Mouse (Mus musculus) liver, adult 2 months (tissue): ENCODE measurements around the gene Dhdds. TPM values are rescaled to one million over a fixed set of nuclear protein-coding genes. Genes with fewer than 3 reads are reported as not detected.

Experiments
- DNase-seq: peaks from one replicate; pipeline ENCODE4 v3.0.0-alpha.2; 2011; ENCODE audit warnings: low read depth, low spot score; ENCODE audit errors: extremely low read depth
- H3K27ac ChIP-seq: fragments of 200-500 bp; replicated peaks from 2 replicates; pipeline ENCODE4 v1.5.1; 2012; ENCODE audit warnings: low read depth, mild to moderate bottlenecking, control low read depth, inconsistent platforms, low read length; ENCODE audit not compliant: insufficient read depth
- H3K27me3 ChIP-seq: fragments of 200-500 bp; 2 replicates; pipeline ENCODE4 v1.6.1; 2012; ENCODE audit warnings: mild to moderate bottlenecking, moderate library complexity, low read length, inconsistent platforms; ENCODE audit not compliant: control insufficient read depth, insufficient read depth
- H3K36me3 ChIP-seq: fragments of 200-500 bp; 2 replicates; pipeline ENCODE4 v1.6.1; 2012; ENCODE audit warnings: low read length, inconsistent platforms; ENCODE audit not compliant: control insufficient read depth, insufficient read depth
- H3K4me1 ChIP-seq: fragments of 200-500 bp; 2 replicates; pipeline ENCODE4 v1.6.1; 2011; ENCODE audit warnings: low read length; ENCODE audit not compliant: control insufficient read depth, insufficient read depth
- H3K4me3 ChIP-seq: fragments of 200-500 bp; 2 replicates; pipeline ENCODE4 v1.5.1; 2011; ENCODE audit warnings: low read depth, mild to moderate bottlenecking, control low read depth, low read length, moderate library complexity; ENCODE audit not compliant: insufficient read depth
- H3K79me2 ChIP-seq: fragments of 200-500 bp; 2 replicates; pipeline ENCODE4 v1.6.1; 2012; ENCODE audit warnings: inconsistent platforms, mild to moderate bottlenecking, low read length, moderate library complexity; ENCODE audit not compliant: control insufficient read depth, insufficient read depth
- H3K9ac ChIP-seq: fragments of 200-500 bp; 2 replicates; pipeline ENCODE4 v1.6.1; 2012; ENCODE audit warnings: low read depth, mild to moderate bottlenecking, control low read depth, inconsistent platforms, low read length
- CTCF ChIP-seq: fragments of 200-500 bp; IDR thresholded peaks from 2 replicates; pipeline ENCODE4 v1.5.1; 2011; ENCODE audit warnings: low read depth, low read length, control low read depth
- POLR2A ChIP-seq: fragments of 200-500 bp; IDR thresholded peaks from 2 replicates; pipeline ENCODE4 v1.6.1; 2011; ENCODE audit warnings: low read length, control low read depth; ENCODE audit not compliant: insufficient read depth; ENCODE audit errors: extremely low read depth
- WGBS: fragments of 180-500 bp; shearing (Covaris S2); methylation state at CpG from one replicate; pipeline ENCODE4 v1.1.7; 2018; 5-methylcytosine and 5-hydroxymethylcytosine counted together
- polyA plus RNA-seq: library from polyadenylated mRNA; depleted of rRNA; stranded (reverse); fragments of >200 nt; gene quantifications from 2 replicates; pipeline ENCODE4 v1.2.3, GENCODE M21; 2012
- total RNA-seq: library from RNA; depleted of rRNA; stranded (reverse); fragments of >200 nt; gene quantifications from 2 replicates; pipeline ENCODE4 v1.2.3, GENCODE M21; 2014

Dhdds gene
- total and polyA plus RNA-seq, 2 experiments = 14.0 to 21.3 TPM

GRCm38 (mm10) chr4:134025802-134026201, 25.1 kb upstream of the Dhdds start:
- Histone ChIP-seq H3K27ac (no peak overlapping the region), H3K9ac (no peak overlapping the region), H3K4me3 (no peak overlapping the region), H3K27me3 (no peaks in the 10 kb centered on the region), H3K36me3 (no peaks in the 10 kb centered on the region), H3K4me1 (no peaks in the 10 kb centered on the region), H3K79me2 (no peaks in the 10 kb centered on the region)
- TF ChIP-seq CTCF (no peak), POLR2A (no peak)
- DNase-seq = no peak
- WGBS = 70% methylated on average over 9 of the region's 9 CpGs

GRCm38 (mm10) chr4:134020621-134021020, 19.9 kb upstream of the Dhdds start:
- TF ChIP-seq POLR2A = no peak
- peak; percentile 41 for TF ChIP-seq CTCF
- Histone ChIP-seq H3K4me1 (no peaks in the 10 kb centered on the region), H3K27me3 (peaks cover 28% of the 10 kb centered on the region), H3K4me3 (no peak overlapping the region), H3K9ac (no peak overlapping the region), H3K27ac (no peak overlapping the region), H3K79me2 (no peaks in the 10 kb centered on the region), H3K36me3 (no peaks in the 10 kb centered on the region)
- peak; percentile 29 for DNase-seq
- WGBS = 4% methylated on average over 11 of the region's 11 CpGs

DNA sequence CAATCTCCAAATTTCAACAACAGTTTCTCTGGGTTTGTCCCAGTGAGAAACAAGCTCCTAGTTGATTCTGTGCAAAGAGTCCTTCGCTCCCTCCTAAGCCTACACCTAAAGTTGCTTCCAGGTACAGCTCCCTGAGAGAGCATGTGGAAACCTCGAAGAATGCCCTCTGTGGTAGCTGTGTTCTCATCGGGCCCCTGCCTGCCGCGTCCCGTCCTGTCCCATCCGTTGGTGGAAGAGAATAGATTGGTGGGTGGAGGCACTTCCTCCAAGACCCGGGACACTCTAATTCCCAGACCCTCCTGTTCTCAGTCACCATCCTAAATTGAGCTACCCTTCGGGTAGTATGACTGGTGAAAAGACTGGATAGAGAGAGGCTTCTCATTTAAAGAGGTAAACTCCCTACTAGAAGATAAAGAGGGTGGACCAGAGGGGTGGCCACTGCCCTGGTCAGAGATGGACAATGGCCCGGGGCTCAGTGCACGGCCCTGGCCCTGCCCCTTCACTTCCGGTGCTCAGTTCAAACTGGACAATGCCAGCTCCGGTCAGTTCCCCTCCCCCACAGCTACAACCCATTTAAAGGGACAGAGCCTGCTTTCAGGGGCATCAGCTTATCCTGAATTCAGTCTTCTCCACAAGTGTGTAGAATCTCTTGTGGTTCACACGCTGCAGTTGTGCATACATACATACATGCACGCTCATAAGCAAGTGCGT, 19.1 kb upstream of the Dhdds start:
- no peak overlapping the region for H3K4me3 ChIP-seq
- H3K27ac ChIP-seq = no peak overlapping the region
- TF ChIP-seq CTCF = no peak
- TF ChIP-seq POLR2A = no peak
- no peak overlapping the region for H3K9ac ChIP-seq
- H3K27me3 ChIP-seq = peaks cover 28% of the 10 kb centered on the region
- H3K4me1 ChIP-seq = no peaks in the 10 kb centered on the region
- WGBS = 5% methylated on average over 16 of the region's 16 CpGs
- H3K79me2 ChIP-seq = no peaks in the 10 kb centered on the region
- no peak for DNase-seq
- no peaks in the 10 kb centered on the region for H3K36me3 ChIP-seq

GRCm38 (mm10) chr4:134019210-134019609, 18.5 kb upstream of the Dhdds start:
- Histone ChIP-seq H3K4me1 (no peaks in the 10 kb centered on the region), H3K36me3 (no peaks in the 10 kb centered on the region), H3K27me3 (peaks cover 28% of the 10 kb centered on the region), H3K9ac (no peak overlapping the region), H3K4me3 (no peak overlapping the region), H3K79me2 (no peaks in the 10 kb centered on the region), H3K27ac (no peak overlapping the region)
- WGBS = 1% methylated on average over 9 of the region's 10 CpGs
- DNase-seq = no peak
- TF ChIP-seq POLR2A = no peak
- no peak for TF ChIP-seq CTCF

- DNase-seq = no peak
- Histone ChIP-seq H3K27ac (no peak within 1 kb of the TSS), H3K36me3 (no peaks in the 10 kb centered on the region), H3K4me3 (no peak within 1 kb of the TSS), H3K9ac (no peak within 1 kb of the TSS), H3K4me1 (no peaks in the 10 kb centered on the region), H3K27me3 (peaks cover 28% of the 10 kb centered on the region), H3K79me2 (no peaks in the 10 kb centered on the region)
- TF ChIP-seq CTCF (no peak), POLR2A (no peak)
- 2% methylated on average over 9 of the region's 9 CpGs for WGBS
Observed at GRCm38 (mm10) chr4:134018779-134019145, 18.0 kb upstream of the Dhdds start, which contains the start of gene Lin28a. Gene Lin28a, minus strand, starts transcription at chr4:134018841.

DNA sequence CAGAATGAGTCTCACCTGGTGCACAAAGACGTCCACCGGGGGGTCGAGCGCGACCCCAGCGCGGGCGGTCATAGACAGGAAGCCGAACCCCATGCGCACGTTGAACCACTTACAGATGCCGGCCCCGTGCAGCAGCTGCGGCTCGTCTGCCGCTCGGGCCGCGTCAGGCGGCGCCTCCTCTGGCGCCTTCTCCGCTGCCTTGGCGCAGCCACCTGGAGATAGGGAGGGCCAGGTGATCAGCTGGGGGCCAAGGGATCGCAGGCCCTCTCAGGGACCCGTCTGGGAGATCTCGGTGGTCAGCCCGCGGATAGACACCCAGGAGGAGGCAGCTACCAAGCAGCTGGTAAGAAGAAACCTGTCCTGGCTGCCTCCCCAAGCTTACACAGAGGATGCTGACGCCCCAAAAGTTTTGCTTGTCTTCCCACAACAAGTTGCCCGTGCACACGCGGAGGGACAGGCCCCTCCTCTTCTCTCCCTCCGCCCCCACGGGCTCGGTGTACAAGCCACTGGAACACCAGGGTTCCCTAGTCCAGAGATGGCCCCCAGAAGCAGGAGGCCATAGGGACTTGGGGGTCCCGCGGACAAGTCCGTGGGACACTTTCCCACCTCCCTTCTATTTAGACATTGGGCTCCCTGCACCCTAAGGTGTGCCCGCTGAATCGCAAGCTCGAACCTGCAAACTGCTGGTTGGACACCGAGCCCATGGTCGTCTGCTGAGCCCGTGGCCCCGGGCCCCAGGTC, 17.5 kb upstream of the Dhdds start:
- Histone ChIP-seq H3K27me3 (peaks cover 28% of the 10 kb centered on the region), H3K79me2 (no peaks in the 10 kb centered on the region), H3K4me3 (no peak overlapping the region), H3K9ac (no peak overlapping the region), H3K4me1 (no peaks in the 10 kb centered on the region), H3K27ac (no peak overlapping the region), H3K36me3 (no peaks in the 10 kb centered on the region)
- TF ChIP-seq POLR2A (no peak), CTCF (no peak)
- DNase-seq = no peak
- WGBS = 1% methylated on average over 46 of the region's 46 CpGs
